Mouse (Mus musculus) brain, embryonic 14.5 days (tissue): Measurements from ENCODE around the gene Ncan. TPM values are rescaled to one million over a fixed set of nuclear protein-coding genes. Genes with fewer than 3 reads are reported as not detected.

Experiments used
- DNase-seq: peaks from one replicate; pipeline ENCODE4 v3.0.0-alpha.2; 2011; ENCODE audit warnings: low read depth
- CTCF ChIP-seq: fragments of 200-500 bp; IDR thresholded peaks from 2 replicates; pipeline ENCODE4 v1.5.1; 2012; ENCODE audit warnings: inconsistent platforms, mild to moderate bottlenecking, moderate library complexity, borderline replicate concordance; ENCODE audit not compliant: insufficient read depth, insufficient read length; ENCODE audit errors: extremely low read depth
- POLR2A ChIP-seq: fragments of 200-500 bp; IDR thresholded peaks from 2 replicates; pipeline ENCODE4 v1.6.1; 2012; ENCODE audit warnings: mild to moderate bottlenecking, inconsistent platforms, borderline replicate concordance; ENCODE audit not compliant: poor library complexity, insufficient read depth, insufficient read length, severe bottlenecking; ENCODE audit errors: extremely low read depth
- polyA plus RNA-seq: library from polyadenylated mRNA; depleted of rRNA; stranded (reverse); fragments of >200 nt; gene quantifications from 2 replicates; pipeline ENCODE4 v1.2.3, GENCODE M21; 2012; rRNA removed

Gene Ncan
- 69.8 and 144 TPM in 2 replicates for polyA plus RNA-seq

- peak; percentile 96 for DNase-seq
- TF ChIP-seq POLR2A (peak; percentile 98), CTCF (no peak)
Observed at GRCm38 (mm10) chr8:70120667-70121066, at the start of gene Ncan. Gene Ncan (minus strand): TSS chr8:70120873.

- no peak for TF ChIP-seq CTCF
- no peak for TF ChIP-seq POLR2A
Observed at GRCm38 (mm10) chr8:70170116-70170515, 49.4 kb upstream of the Ncan start.

GRCm38 (mm10) chr8:70166504-70167110, 45.9 kb upstream of the Ncan start:
- TF ChIP-seq CTCF (peak; percentile 96), POLR2A (no peak)
- DNase-seq, result peak; percentile 72

More at GRCm38 (mm10) chr8:70170116-70170515, 49.4 kb upstream of the Ncan start:
- no peak for DNase-seq

GRCm38 (mm10) chr8:70163316-70163715, 42.6 kb upstream of the Ncan start:
- no peak for DNase-seq
- no peak for TF ChIP-seq CTCF
- no peak for TF ChIP-seq POLR2A

- DNase-seq, result no peak
- TF ChIP-seq CTCF, result no peak
- no peak for TF ChIP-seq POLR2A
Observed at GRCm38 (mm10) chr8:70160015-70160414, 39.3 kb upstream of the Ncan start.

GRCm38 (mm10) chr8:70159211-70159610, 38.5 kb upstream of the Ncan start:
- TF ChIP-seq CTCF, result no peak
- DNase-seq, result no peak

GRCm38 (mm10) chr8:70158069-70158853, 37.6 kb upstream of the Ncan start:
- peak; percentile 92 for DNase-seq
- TF ChIP-seq POLR2A (no peak), CTCF (no peak)

GRCm38 (mm10) chr8:70157240-70157800, 36.6 kb upstream of the Ncan start:
- TF ChIP-seq POLR2A, result no peak
- no peak for DNase-seq

GRCm38 (mm10) chr8:70152537-70153257, 32.0 kb upstream of the Ncan start:
- DNase-seq, result peak; percentile 92
- TF ChIP-seq POLR2A, result no peak
- no peak for TF ChIP-seq CTCF

- no peak for TF ChIP-seq CTCF
- no peak for TF ChIP-seq POLR2A
- no peak for DNase-seq
Observed at GRCm38 (mm10) chr8:70150158-70150557, 29.5 kb upstream of the Ncan start.
